Mouse (Mus musculus): Measurements from ENCODE around the gene Ifngr1. TPM values are rescaled to one million over a fixed set of nuclear protein-coding genes. Genes with fewer than 3 reads are reported as not detected.

Gene Ifngr1
- polyA plus RNA-seq, 1 experiment from 2014 or later, result 75.3 TPM

DNA sequence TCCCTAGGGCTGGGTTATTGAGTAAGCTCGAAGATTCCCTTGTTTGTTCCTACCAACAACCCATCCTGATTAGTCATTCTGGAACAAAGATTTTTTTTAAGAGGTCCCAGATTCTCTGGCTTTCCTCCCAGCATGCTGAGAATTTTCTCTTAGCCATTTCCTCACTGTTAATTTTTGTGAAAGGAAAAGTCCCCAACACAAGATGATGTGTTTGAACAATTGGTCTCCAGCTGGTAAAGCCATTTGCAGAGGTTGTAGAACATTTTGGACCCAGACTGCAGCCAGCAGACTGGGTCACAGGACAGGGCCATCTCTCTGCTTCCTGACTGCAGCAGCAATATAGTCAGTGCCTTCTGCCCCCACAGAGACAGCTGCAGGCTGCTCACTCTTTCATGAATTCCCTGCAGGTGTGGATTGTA is 28.3 kb upstream of the Ifngr1 start:
- H3K4me2 ChIP-seq (ENCODE audit: low read depth, low read length), result no peak overlapping the region
- 70% methylated on average over 1 of the region's 1 CpGs for WGBS
- no peaks in the 10 kb centered on the region for H3K4me1 ChIP-seq (ENCODE audit: control insufficient read depth, insufficient read depth, low read length)
- no peaks in the 10 kb centered on the region for H3K9me3 ChIP-seq (replicated peaks; ENCODE audit: control insufficient read depth, low read length)
- no peaks in the 10 kb centered on the region for H3K36me3 ChIP-seq (ENCODE audit: control insufficient read depth, insufficient read depth, low read length)
- ATAC-seq (ENCODE audit: insufficient read depth, low FRiP score), result no peak
- no peak overlapping the region for H3K9ac ChIP-seq (ENCODE audit: low read length)
- H3K27me3 ChIP-seq (ENCODE audit: control insufficient read depth, insufficient read depth, low read length), result no peaks in the 10 kb centered on the region
- H3K27ac ChIP-seq (ENCODE audit: low read length), result no peak overlapping the region
- no peak overlapping the region for H3K4me3 ChIP-seq (replicated peaks; ENCODE audit: low read length)

DNA sequence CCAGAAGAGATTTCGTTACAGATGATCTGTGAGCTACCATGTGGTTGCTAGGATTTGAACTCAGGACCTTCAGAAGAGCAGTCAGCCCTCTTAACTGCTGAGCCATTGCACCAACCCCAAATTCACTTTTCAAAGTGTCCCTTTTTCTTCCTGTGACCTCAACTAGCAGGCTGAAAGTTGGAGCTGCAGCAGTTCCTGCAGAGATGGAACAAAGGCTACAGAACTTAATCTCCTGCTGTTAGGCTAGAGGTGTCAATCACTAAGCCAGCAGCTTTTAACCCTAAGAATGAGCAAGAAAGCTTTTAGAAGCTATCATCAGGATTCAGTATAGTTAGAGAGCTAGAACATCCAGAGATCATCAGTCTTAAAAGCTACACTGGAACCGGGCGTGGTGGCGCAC is 24.3 kb upstream of the Ifngr1 start:
- Histone ChIP-seq H3K36me3 (ENCODE audit: control insufficient read depth, insufficient read depth, low read length) (no peaks in the 10 kb centered on the region), H3K9ac (ENCODE audit: low read length) (no peak overlapping the region), H3K4me1 (ENCODE audit: control insufficient read depth, insufficient read depth, low read length) (0 out of 2 replicates have a peak, but pooled peaks cover 4% of the 10 kb centered on the region), H3K27ac (ENCODE audit: low read length) (no peak overlapping the region), H3K9me3 (replicated peaks; ENCODE audit: control insufficient read depth, low read length) (no peaks in the 10 kb centered on the region), H3K4me3 (replicated peaks; ENCODE audit: low read length) (no peak overlapping the region), H3K4me2 (ENCODE audit: low read depth, low read length) (no peak overlapping the region), H3K27me3 (ENCODE audit: control insufficient read depth, insufficient read depth, low read length) (no peaks in the 10 kb centered on the region)
- no peak for ATAC-seq (ENCODE audit: insufficient read depth, low FRiP score)
- WGBS, result 92% methylated on average over 4 of the region's 4 CpGs

DNA sequence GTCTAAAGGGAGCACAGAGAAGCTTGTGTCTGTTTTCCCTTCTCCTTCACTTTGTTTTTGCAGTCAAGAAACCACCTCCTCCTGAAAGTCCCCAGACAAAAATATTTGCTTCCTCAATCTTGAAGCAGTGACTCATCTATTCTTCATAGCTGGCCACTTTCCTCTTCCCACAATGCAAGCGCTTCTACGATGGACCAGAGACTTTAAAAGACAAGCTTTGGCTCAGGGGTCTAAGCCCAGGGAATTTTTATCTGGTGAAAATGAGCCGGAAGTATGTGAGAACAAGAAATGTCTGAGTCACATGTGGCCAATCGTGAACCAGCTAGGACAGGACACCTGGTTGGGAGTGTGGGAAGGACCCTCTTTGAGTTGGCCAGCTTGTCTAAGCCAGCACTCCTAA is 21.5 kb upstream of the Ifngr1 start:
- peak overlapping the region; percentile 34; the same call in 1 of the 2 replicates for H3K27ac ChIP-seq (ENCODE audit: low read length)
- 68% methylated on average over 4 of the region's 4 CpGs for WGBS
- no peak overlapping the region for H3K4me3 ChIP-seq (replicated peaks; ENCODE audit: low read length)
- H3K27me3 ChIP-seq (ENCODE audit: control insufficient read depth, insufficient read depth, low read length), result no peaks in the 10 kb centered on the region
- no peaks in the 10 kb centered on the region for H3K9me3 ChIP-seq (replicated peaks; ENCODE audit: control insufficient read depth, low read length)
- H3K4me1 ChIP-seq (ENCODE audit: control insufficient read depth, insufficient read depth, low read length), result 0 out of 2 replicates have a peak, but pooled peaks cover 4% of the 10 kb centered on the region
- H3K9ac ChIP-seq (ENCODE audit: low read length), result no peak overlapping the region
- no peak overlapping the region for H3K4me2 ChIP-seq (ENCODE audit: low read depth, low read length)
- no peaks in the 10 kb centered on the region for H3K36me3 ChIP-seq (ENCODE audit: control insufficient read depth, insufficient read depth, low read length)
- no peak for ATAC-seq (ENCODE audit: insufficient read depth, low FRiP score)

DNA sequence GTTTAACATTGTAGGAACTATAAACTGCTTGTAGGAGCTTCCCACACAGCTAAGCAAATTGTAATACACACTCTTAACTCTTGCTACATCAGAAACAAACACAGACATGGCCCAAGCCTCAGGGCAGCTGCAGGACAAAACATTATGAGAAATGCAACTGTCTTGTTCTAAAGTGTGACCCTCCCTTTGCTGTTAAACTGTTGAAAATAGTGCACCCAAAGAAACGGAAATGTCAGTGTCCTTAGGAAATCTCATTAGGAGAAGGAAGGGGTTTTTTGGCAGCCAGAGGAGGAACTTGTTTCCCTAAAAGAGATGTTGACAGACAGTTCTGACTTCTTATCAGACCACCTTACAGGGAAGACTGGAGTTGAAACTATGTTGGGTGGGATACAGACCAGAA is 21.0 kb upstream of the Ifngr1 start:
- H3K36me3 ChIP-seq (ENCODE audit: control insufficient read depth, insufficient read depth, low read length), result no peaks in the 10 kb centered on the region
- H3K27ac ChIP-seq (ENCODE audit: low read length), result peak overlapping the region; percentile 34; the same call in 1 of the 2 replicates
- no peaks in the 10 kb centered on the region for H3K9me3 ChIP-seq (replicated peaks; ENCODE audit: control insufficient read depth, low read length)
- no peaks in the 10 kb centered on the region for H3K27me3 ChIP-seq (ENCODE audit: control insufficient read depth, insufficient read depth, low read length)
- 51% methylated on average over 1 of the region's 1 CpGs for WGBS
- 0 out of 2 replicates have a peak, but pooled peaks cover 4% of the 10 kb centered on the region for H3K4me1 ChIP-seq (ENCODE audit: control insufficient read depth, insufficient read depth, low read length)
- H3K4me3 ChIP-seq (replicated peaks; ENCODE audit: low read length), result no peak overlapping the region
- no peak overlapping the region for H3K4me2 ChIP-seq (ENCODE audit: low read depth, low read length)
- H3K9ac ChIP-seq (ENCODE audit: low read length), result no peak overlapping the region
- no peak for ATAC-seq (ENCODE audit: insufficient read depth, low FRiP score)

DNA sequence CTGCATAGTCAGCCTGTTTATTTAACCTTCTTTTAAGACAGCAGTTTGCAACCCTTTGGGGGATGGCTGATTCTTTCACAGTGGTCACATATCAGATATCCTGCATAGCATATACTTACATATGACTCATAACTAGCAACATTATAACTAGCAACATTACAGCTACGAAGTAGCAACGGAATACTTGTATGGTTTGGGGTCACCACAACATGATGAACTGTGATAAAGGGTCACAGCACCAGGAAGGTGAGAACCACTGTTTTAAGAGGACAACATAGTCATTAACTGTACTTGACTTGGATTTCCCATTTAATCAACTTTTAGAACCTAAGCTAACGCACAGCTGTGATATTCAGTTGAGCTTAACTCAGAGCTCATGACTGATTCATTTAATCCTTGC is 14.2 kb upstream of the Ifngr1 start:
- Histone ChIP-seq H3K27ac (ENCODE audit: low read length) (no peak overlapping the region), H3K4me3 (replicated peaks; ENCODE audit: low read length) (no peak overlapping the region), H3K4me1 (ENCODE audit: control insufficient read depth, insufficient read depth, low read length) (peaks cover 3% of the 10 kb centered on the region; the same call in 1 of the 2 replicates), H3K9ac (ENCODE audit: low read length) (no peak overlapping the region), H3K9me3 (replicated peaks; ENCODE audit: control insufficient read depth, low read length) (no peaks in the 10 kb centered on the region), H3K36me3 (ENCODE audit: control insufficient read depth, insufficient read depth, low read length) (no peaks in the 10 kb centered on the region), H3K27me3 (ENCODE audit: control insufficient read depth, insufficient read depth, low read length) (no peaks in the 10 kb centered on the region), H3K4me2 (ENCODE audit: low read depth, low read length) (no peak overlapping the region)
- no peak for ATAC-seq (ENCODE audit: insufficient read depth, low FRiP score)
- WGBS, result 84% methylated on average over 3 of the region's 3 CpGs

DNA sequence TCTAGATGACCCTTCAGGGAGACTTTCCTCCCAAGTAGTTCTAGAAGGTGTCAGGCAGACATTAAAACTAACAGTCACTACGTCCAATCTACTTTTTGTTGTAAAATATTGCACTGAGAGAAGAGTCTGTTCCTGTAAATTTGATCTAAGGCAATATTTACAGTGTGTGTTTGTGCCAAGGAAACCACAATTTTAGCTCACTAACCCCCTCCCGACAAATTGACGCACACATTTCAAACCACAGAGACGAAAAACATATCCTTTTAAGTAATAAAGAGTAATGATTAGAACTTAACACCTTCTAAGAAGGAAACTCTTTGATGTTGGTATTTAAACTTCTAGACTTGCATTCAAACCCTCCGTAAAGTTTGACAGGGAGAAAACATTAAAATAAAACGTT is 13.7 kb upstream of the Ifngr1 start:
- Histone ChIP-seq H3K4me2 (ENCODE audit: low read depth, low read length) (no peak overlapping the region), H3K36me3 (ENCODE audit: control insufficient read depth, insufficient read depth, low read length) (no peaks in the 10 kb centered on the region), H3K9ac (ENCODE audit: low read length) (no peak overlapping the region), H3K4me1 (ENCODE audit: control insufficient read depth, insufficient read depth, low read length) (peaks cover 3% of the 10 kb centered on the region; the same call in 1 of the 2 replicates), H3K27ac (ENCODE audit: low read length) (no peak overlapping the region), H3K9me3 (replicated peaks; ENCODE audit: control insufficient read depth, low read length) (no peaks in the 10 kb centered on the region), H3K27me3 (ENCODE audit: control insufficient read depth, insufficient read depth, low read length) (no peaks in the 10 kb centered on the region), H3K4me3 (replicated peaks; ENCODE audit: low read length) (no peak overlapping the region)
- ATAC-seq (ENCODE audit: insufficient read depth, low FRiP score), result no peak
- WGBS, result 66% methylated on average over 6 of the region's 6 CpGs

DNA sequence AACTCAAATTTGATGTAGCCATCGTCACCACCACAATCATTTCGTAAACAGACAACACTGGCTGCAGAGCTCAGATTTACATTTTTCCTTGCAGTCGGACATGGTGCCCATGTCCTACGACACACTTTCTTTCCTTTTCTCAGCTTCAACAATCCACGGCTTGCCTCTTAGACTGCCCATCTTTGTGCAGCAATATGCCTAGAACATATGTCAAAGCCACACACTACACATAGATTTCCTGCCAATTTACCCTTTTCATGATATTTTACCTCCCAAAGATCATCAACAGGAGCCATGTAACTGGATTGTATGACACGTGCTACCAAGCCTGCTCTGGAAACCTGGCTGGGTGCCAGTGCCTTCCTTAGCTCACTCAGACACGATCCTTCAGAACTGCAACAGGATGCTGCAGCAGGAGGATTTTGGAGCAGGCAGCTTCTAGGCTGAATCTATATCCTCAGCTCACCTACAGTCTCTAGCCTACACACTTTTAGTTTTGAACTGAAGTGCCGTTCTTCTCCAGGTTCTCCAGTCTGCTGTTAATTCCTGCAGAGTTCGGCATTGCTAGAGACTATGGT is 13.3 kb upstream of the Ifngr1 start:
- peaks cover 3% of the 10 kb centered on the region; the same call in 1 of the 2 replicates for H3K4me1 ChIP-seq (ENCODE audit: control insufficient read depth, insufficient read depth, low read length)
- H3K9ac ChIP-seq (ENCODE audit: low read length), result no peak overlapping the region
- no peaks in the 10 kb centered on the region for H3K36me3 ChIP-seq (ENCODE audit: control insufficient read depth, insufficient read depth, low read length)
- no peak overlapping the region for H3K4me3 ChIP-seq (replicated peaks; ENCODE audit: low read length)
- H3K9me3 ChIP-seq (replicated peaks; ENCODE audit: control insufficient read depth, low read length), result no peaks in the 10 kb centered on the region
- no peak overlapping the region for H3K27ac ChIP-seq (ENCODE audit: low read length)
- no peaks in the 10 kb centered on the region for H3K27me3 ChIP-seq (ENCODE audit: control insufficient read depth, insufficient read depth, low read length)
- no peak overlapping the region; the same call in 1 of the 2 replicates for H3K4me2 ChIP-seq (ENCODE audit: low read depth, low read length)
- 57% methylated on average over 9 of the region's 9 CpGs for WGBS
- ATAC-seq (ENCODE audit: insufficient read depth, low FRiP score), result no peak

DNA sequence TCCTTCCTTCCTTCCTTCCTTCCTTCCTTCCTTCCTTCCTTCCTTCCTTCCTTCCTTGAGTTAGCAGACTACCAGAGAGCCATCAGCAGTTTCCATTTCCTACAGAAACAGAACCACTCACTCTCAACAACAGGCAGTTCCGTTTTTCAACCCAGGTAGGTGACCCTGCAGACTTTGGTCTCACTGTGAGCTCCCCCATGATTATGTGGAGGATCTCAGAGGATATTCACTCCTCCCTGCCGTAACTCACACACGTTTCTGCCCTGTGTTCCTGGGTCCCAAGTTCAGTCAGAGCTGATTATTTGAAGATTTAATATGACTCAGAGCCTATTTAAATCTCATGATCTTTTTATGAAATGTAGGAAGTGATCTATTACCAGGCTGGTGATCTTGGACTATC is 11.1 kb upstream of the Ifngr1 start:
- no peak overlapping the region for H3K4me2 ChIP-seq (ENCODE audit: low read depth, low read length)
- H3K27me3 ChIP-seq (ENCODE audit: control insufficient read depth, insufficient read depth, low read length), result no peaks in the 10 kb centered on the region
- H3K4me1 ChIP-seq (ENCODE audit: control insufficient read depth, insufficient read depth, low read length), result peaks cover 5% of the 10 kb centered on the region; the same call in 1 of the 2 replicates
- 56% methylated on average over 3 of the region's 3 CpGs for WGBS
- H3K27ac ChIP-seq (ENCODE audit: low read length), result no peak overlapping the region
- no peaks in the 10 kb centered on the region for H3K36me3 ChIP-seq (ENCODE audit: control insufficient read depth, insufficient read depth, low read length)
- no peaks in the 10 kb centered on the region for H3K9me3 ChIP-seq (replicated peaks; ENCODE audit: control insufficient read depth, low read length)
- H3K9ac ChIP-seq (ENCODE audit: low read length), result no peak overlapping the region
- ATAC-seq (ENCODE audit: insufficient read depth, low FRiP score), result no peak
- no peak overlapping the region for H3K4me3 ChIP-seq (replicated peaks; ENCODE audit: low read length)

DNA sequence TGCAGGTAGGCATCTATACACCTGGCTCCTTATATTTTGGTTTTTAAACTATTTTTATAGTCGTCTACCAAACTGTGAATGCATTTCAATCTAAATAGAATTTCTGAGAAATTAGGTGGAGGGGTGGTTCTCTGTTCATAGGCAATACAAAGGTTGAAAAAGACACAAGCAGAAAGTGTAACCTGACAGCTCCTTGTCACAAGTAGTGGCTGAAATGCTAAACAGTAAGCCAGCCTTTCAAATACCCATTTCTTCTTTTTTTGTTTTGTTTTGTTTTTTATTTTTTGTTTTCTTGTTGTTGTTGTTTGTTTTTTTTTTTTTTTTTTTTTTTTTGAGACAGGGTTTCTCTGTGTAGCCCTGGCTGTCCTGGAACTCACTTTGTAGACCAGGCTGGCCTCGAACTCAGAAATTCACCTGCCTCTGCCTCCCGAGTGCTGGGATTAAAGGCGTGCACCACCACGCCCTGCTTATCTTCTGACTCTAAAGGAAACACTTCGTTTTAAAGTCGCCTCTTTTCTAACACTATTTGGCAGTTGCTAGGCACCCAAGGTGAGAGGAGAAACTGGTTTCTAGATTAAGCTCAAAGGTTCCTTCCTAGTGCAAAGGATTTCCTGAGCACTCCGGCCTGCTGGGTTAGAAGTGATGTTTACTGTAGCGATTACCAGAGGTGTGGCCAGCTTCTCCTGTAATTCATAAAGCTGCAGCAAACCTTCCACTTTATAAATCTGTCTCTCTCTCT is 9.7 kb upstream of the Ifngr1 start:
- peak overlapping the region; percentile 38; the same call in 1 of the 2 replicates for H3K27ac ChIP-seq (ENCODE audit: low read length)
- no peaks in the 10 kb centered on the region for H3K27me3 ChIP-seq (ENCODE audit: control insufficient read depth, insufficient read depth, low read length)
- H3K4me3 ChIP-seq (replicated peaks; ENCODE audit: low read length), result no peak overlapping the region
- H3K4me2 ChIP-seq (ENCODE audit: low read depth, low read length), result no peak overlapping the region
- 60% methylated on average over 9 of the region's 9 CpGs for WGBS
- H3K36me3 ChIP-seq (ENCODE audit: control insufficient read depth, insufficient read depth, low read length), result no peaks in the 10 kb centered on the region
- ATAC-seq (ENCODE audit: insufficient read depth, low FRiP score), result peak; percentile 79; the same call in 1 of the 2 replicates
- no peak overlapping the region for H3K9ac ChIP-seq (ENCODE audit: low read length)
- peaks cover 5% of the 10 kb centered on the region; the same call in 1 of the 2 replicates for H3K4me1 ChIP-seq (ENCODE audit: control insufficient read depth, insufficient read depth, low read length)
- H3K9me3 ChIP-seq (replicated peaks; ENCODE audit: control insufficient read depth, low read length), result no peaks in the 10 kb centered on the region
